15 mouse cellular contexts compared by ENCODE assay signal in genomic region chr7:16241787-16242186, GRCm38 (mm10). TPM values are rescaled to one million over a fixed set of nuclear protein-coding genes. Genes with fewer than 3 reads are reported as not detected.
DNase-seq lines count a peak whose midpoint lies in the region; ATAC-seq lines count a peak whose summit lies in the region.
"Had no signal": no experiment of that assay in that cellular context is flagged by ENCODE, and none has a peak within 500 bp of the region (broad histone marks: within the 10 kb centered on the region; RNA-seq: fewer than 3 reads in every experiment).

No protein-coding gene starts in this region.

- peaks cover 14% of the 10 kb centered on the region for H3K36me3 ChIP-seq in erythroblast, embryonic 14.5 days (ENCODE audit: control insufficient read depth)
- 0 out of 2 replicates have a peak, but pooled peaks cover 3% of the 10 kb centered on the region for H3K36me3 ChIP-seq in liver, embryonic 11.5 days (ENCODE audit: control insufficient read depth, insufficient read depth, low read length)
- H3K36me3 ChIP-seq in hindbrain, embryonic 12.5 days, result no peaks in the 10 kb centered on the region
- H3K36me3 ChIP-seq: G1E; heart, embryonic 15.5 days; hindbrain, embryonic 15.5 days had no signal

- H3K4me2 ChIP-seq in liver, embryonic 11.5 days, result peak overlapping the region; percentile 47
- H3K4me2 ChIP-seq in hindbrain, embryonic 12.5 days (replicated peaks), result no peak overlapping the region
- H3K4me2 ChIP-seq: heart, embryonic 15.5 days; hindbrain, embryonic 15.5 days had no signal

- peak overlapping the region; percentile 27 for H3K9ac ChIP-seq in liver, embryonic 11.5 days (ENCODE audit: low read depth, low read length)
- H3K9ac ChIP-seq in hindbrain, embryonic 12.5 days, result no peak overlapping the region
- H3K9ac ChIP-seq: heart, embryonic 15.5 days; hindbrain, embryonic 15.5 days had no signal

- ATAC-seq in erythroblast, adult 5-6 weeks (replicated peaks; ENCODE audit: low FRiP score, poor library complexity, severe bottlenecking), result no peak
- ATAC-seq in liver, embryonic 11.5 days (replicated peaks; ENCODE audit: low FRiP score), result peak; percentile 27; the same call in 1 of the 2 replicates
- ATAC-seq in hindbrain, embryonic 12.5 days (ENCODE audit: low FRiP score), result no peak

- 39% methylated on average over 11 of the region's 11 CpGs for WGBS in liver, embryonic 11.5 days
- 66% methylated on average over 11 of the region's 11 CpGs for WGBS in hindbrain, embryonic 12.5 days

- peak overlapping the region; percentile 26; the same call in 1 of the 2 replicates for H3K27ac ChIP-seq in liver, embryonic 11.5 days (ENCODE audit: low read depth, low read length)
- H3K27ac ChIP-seq in hindbrain, embryonic 12.5 days, result no peak overlapping the region
- H3K27ac ChIP-seq: heart, embryonic 15.5 days; hindbrain, embryonic 15.5 days; kidney, postnatal 0 days had no signal

- H3K4me1 ChIP-seq in erythroblast, embryonic 14.5 days (ENCODE audit: control insufficient read depth), result peaks cover 47% of the 10 kb centered on the region
- H3K4me1 ChIP-seq in liver, embryonic 11.5 days (replicated peaks; ENCODE audit: control insufficient read depth, insufficient read depth, low read length), result peaks cover 37% of the 10 kb centered on the region
- no peaks in the 10 kb centered on the region for H3K4me1 ChIP-seq in hindbrain, embryonic 12.5 days
- H3K4me1 ChIP-seq: heart, embryonic 15.5 days; hindbrain, embryonic 15.5 days had no signal

- H3K4me3 ChIP-seq in erythroblast, embryonic 14.5 days (replicated peaks), result peak overlapping the region; percentile 23
- peak overlapping the region; percentile 11; the same call in 1 of the 2 replicates for H3K4me3 ChIP-seq in liver, embryonic 11.5 days (ENCODE audit: low read depth, low read length)
- H3K4me3 ChIP-seq in hindbrain, embryonic 12.5 days, result no peak overlapping the region
- H3K4me3 ChIP-seq: heart, embryonic 15.5 days; hindbrain, embryonic 15.5 days had no signal

- peaks cover 6% of the 10 kb centered on the region for H3K9me3 ChIP-seq in erythroblast, embryonic 14.5 days (ENCODE audit: control insufficient read depth, low read length)
- H3K9me3 ChIP-seq in liver, embryonic 11.5 days (ENCODE audit: control insufficient read depth, low read length), result no peaks in the 10 kb centered on the region
- H3K9me3 ChIP-seq in hindbrain, embryonic 12.5 days (replicated peaks), result no peaks in the 10 kb centered on the region
- H3K9me3 ChIP-seq: G1E; heart, embryonic 15.5 days; hindbrain, embryonic 15.5 days had no signal

- H3K27me3 ChIP-seq in erythroblast, embryonic 14.5 days (ENCODE audit: control insufficient read depth), result no peaks in the 10 kb centered on the region
- H3K27me3 ChIP-seq in liver, embryonic 11.5 days (replicated peaks; ENCODE audit: control insufficient read depth, insufficient read depth, low read length), result no peaks in the 10 kb centered on the region
- no peaks in the 10 kb centered on the region for H3K27me3 ChIP-seq in hindbrain, embryonic 12.5 days
- H3K27me3 ChIP-seq: heart, embryonic 15.5 days; hindbrain, embryonic 15.5 days had no signal

- peak; percentile 26 for DNase-seq in lung, postnatal 36 days
- no peak for DNase-seq in lung, postnatal 14 days
- no peak for DNase-seq in liver, embryonic 11.5 days (ENCODE audit: low spot score)
- no peak for DNase-seq in thymus, postnatal 14 days
- no peak for DNase-seq in Muller cell, postnatal 12 days (ENCODE audit: inconsistent ontology term)
- DNase-seq: left cerebral cortex, postnatal 4 days; lung, postnatal 10 days; midbrain, embryonic 14.5 days had no signal

RNA-seq across cellular contexts. Expression of gene C5ar2, which starts 2.2 kb away (rescaled TPM):
- polyA plus RNA-seq in erythroblast, embryonic 14.5 days (2012), result 0.02 and 0.04 TPM in 2 replicates
- 3.3 and 6.3 TPM in 2 replicates for total RNA-seq in erythroblast, adult 5-6 weeks (2015; ENCODE audit: low replicate concordance)
- 1.7 and 3.1 TPM in 2 replicates for total RNA-seq in erythroblast, adult 5-6 weeks (2017; ENCODE audit: low replicate concordance)
- 1.3 and 1.8 TPM in 2 replicates for polyA plus RNA-seq in liver, embryonic 11.5 days (2014; fragmentation: Nextera tagmentation; extraction: Ambion mirVana)
- not detected in 2 replicates for polyA plus RNA-seq in hindbrain, embryonic 12.5 days (2016; fragmentation: Nextera tagmentation; extraction: Ambion mirVana)
- polyA plus RNA-seq: midbrain, embryonic 14.5 days had no signal

RNA-seq across cellular contexts. Expression of gene C5ar1, which starts 17.6 kb away (rescaled TPM):
- polyA plus RNA-seq in erythroblast, embryonic 14.5 days (2012), result 0.02 TPM in 1 of 2 replicates, not detected in the other
- 7.7 and 15.7 TPM in 2 replicates for total RNA-seq in erythroblast, adult 5-6 weeks (2015; ENCODE audit: low replicate concordance)
- total RNA-seq in erythroblast, adult 5-6 weeks (2017; ENCODE audit: low replicate concordance), result 2.6 and 7.1 TPM in 2 replicates
- polyA plus RNA-seq in liver, embryonic 11.5 days (2014; fragmentation: Nextera tagmentation; extraction: Ambion mirVana), result 2.8 and 3.4 TPM in 2 replicates
- 0.79 and 2.0 TPM in 2 replicates for polyA plus RNA-seq in hindbrain, embryonic 12.5 days (2016; fragmentation: Nextera tagmentation; extraction: Ambion mirVana)
- polyA plus RNA-seq: G1E had no signal

RNA-seq across cellular contexts. Expression of gene Dhx34, which starts 19.9 kb away (rescaled TPM):
- polyA plus RNA-seq in erythroblast, embryonic 14.5 days (2012), result 1.7 and 2.0 TPM in 2 replicates
- 1.5 and 13.1 TPM in 2 replicates for total RNA-seq in erythroblast, adult 5-6 weeks (2015; ENCODE audit: low replicate concordance)
- total RNA-seq in erythroblast, adult 5-6 weeks (2017; ENCODE audit: low replicate concordance), result 1.0 and 3.1 TPM in 2 replicates
- 13.8 and 14.4 TPM in 2 replicates for polyA plus RNA-seq in liver, embryonic 11.5 days (2014; fragmentation: Nextera tagmentation; extraction: Ambion mirVana)
- 16.9 and 19.2 TPM in 2 replicates for polyA plus RNA-seq in hindbrain, embryonic 12.5 days (2016; fragmentation: Nextera tagmentation; extraction: Ambion mirVana)

RNA-seq across cellular contexts. Expression of gene Inafm1, which starts 31.6 kb away (rescaled TPM):
- polyA plus RNA-seq in erythroblast, embryonic 14.5 days (2012), result 7.8 and 7.9 TPM in 2 replicates
- not detected in 2 replicates for total RNA-seq in erythroblast, adult 5-6 weeks (2015; ENCODE audit: low replicate concordance)
- total RNA-seq in erythroblast, adult 5-6 weeks (2017; ENCODE audit: low replicate concordance), result 2.0 and 4.3 TPM in 2 replicates
- polyA plus RNA-seq in liver, embryonic 11.5 days (2014; fragmentation: Nextera tagmentation; extraction: Ambion mirVana), result 9.3 and 10.6 TPM in 2 replicates
- polyA plus RNA-seq in hindbrain, embryonic 12.5 days (2016; fragmentation: Nextera tagmentation; extraction: Ambion mirVana), result 23.3 and 25.4 TPM in 2 replicates

RNA-seq across cellular contexts. Expression of gene Ccdc9, which starts 44.8 kb away (rescaled TPM):
- 6.3 and 7.0 TPM in 2 replicates for polyA plus RNA-seq in erythroblast, embryonic 14.5 days (2012)
- 2.5 and 9.4 TPM in 2 replicates for total RNA-seq in erythroblast, adult 5-6 weeks (2015; ENCODE audit: low replicate concordance)
- total RNA-seq in erythroblast, adult 5-6 weeks (2017; ENCODE audit: low replicate concordance), result 17.7 and 30.0 TPM in 2 replicates
- 21.7 and 25.3 TPM in 2 replicates for polyA plus RNA-seq in liver, embryonic 11.5 days (2014; fragmentation: Nextera tagmentation; extraction: Ambion mirVana)
- 43.4 and 46.7 TPM in 2 replicates for polyA plus RNA-seq in hindbrain, embryonic 12.5 days (2016; fragmentation: Nextera tagmentation; extraction: Ambion mirVana)
